Mouse (Mus musculus) frontal cortex, postnatal 36 days (tissue): ENCODE data around the gene Blzf1.
A peak's percentile ranks its signal among the peaks of the same experiment; 100 is the strongest.

Experiments used
- DNase-seq, 2 experiments: peaks; one replicate each; pipeline ENCODE4 v3.0.0; 2022; ENCODE audit warnings: low spot score in 2 of 2

Gene Blzf1

GRCm38 (mm10) chr1:164294071-164294470, 13.2 kb downstream of the Blzf1 start:
- no peak for DNase-seq

GRCm38 (mm10) chr1:164292040-164292439, 15.2 kb downstream of the Blzf1 start:
- DNase-seq: no peak

GRCm38 (mm10) chr1:164287406-164287805, 19.9 kb downstream of the Blzf1 start:
- no peak for DNase-seq

GRCm38 (mm10) chr1:164284007-164284406, 23.3 kb downstream of the Blzf1 start:
- no peak for DNase-seq

GRCm38 (mm10) chr1:164279332-164279731, 28.0 kb downstream of the Blzf1 start:
- DNase-seq: no peak

- DNase-seq: no peak
Observed at GRCm38 (mm10) chr1:164276552-164276951, 30.7 kb downstream of the Blzf1 start.

GRCm38 (mm10) chr1:164275455-164275954, 31.8 kb downstream of the Blzf1 start, which contains the start of gene Ccdc181:
TSS of gene Ccdc181 (plus strand) at chr1:164275585.
- DNase-seq: peak; percentile 94 to 95

GRCm38 (mm10) chr1:164273659-164274058, 33.6 kb downstream of the Blzf1 start:
- DNase-seq: no peak

- no peak for DNase-seq
Observed at GRCm38 (mm10) chr1:164270941-164271340, 36.3 kb downstream of the Blzf1 start.

- DNase-seq: peak in 1 of 2 experiments; percentile 24
Observed at GRCm38 (mm10) chr1:164261553-164261952, 45.7 kb downstream of the Blzf1 start.

- no peak for DNase-seq
Observed at GRCm38 (mm10) chr1:164260171-164261028, 46.9 kb downstream of the Blzf1 start.

GRCm38 (mm10) chr1:164254836-164255235, 52.5 kb downstream of the Blzf1 start:
- no peak for DNase-seq

GRCm38 (mm10) chr1:164252551-164252950, 54.7 kb downstream of the Blzf1 start:
- DNase-seq: no peak

GRCm38 (mm10) chr1:164251438-164251837, 55.9 kb downstream of the Blzf1 start:
- DNase-seq: no peak

GRCm38 (mm10) chr1:164250391-164251150, 56.7 kb downstream of the Blzf1 start:
- peak in 1 of 2 experiments; percentile 30 for DNase-seq

GRCm38 (mm10) chr1:164249332-164249711, 58.0 kb downstream of the Blzf1 start:
- peak in 1 of 2 experiments; percentile 68 for DNase-seq

GRCm38 (mm10) chr1:164248465-164249331, 58.6 kb downstream of the Blzf1 start, which contains the start of gene Slc19a2:
TSS of gene Slc19a2 (plus strand) at chr1:164249046.
- DNase-seq: peak; percentile 96 to 97

- DNase-seq: no peak
Observed at GRCm38 (mm10) chr1:164247971-164248370, 59.3 kb downstream of the Blzf1 start.

- DNase-seq: no peak
Observed at GRCm38 (mm10) chr1:164247442-164247841, 59.8 kb downstream of the Blzf1 start.

GRCm38 (mm10) chr1:164242809-164243208, 64.5 kb downstream of the Blzf1 start:
- no peak for DNase-seq

GRCm38 (mm10) chr1:164241494-164241893, 65.8 kb downstream of the Blzf1 start:
- no peak for DNase-seq
